Mouse (Mus musculus) CH12.LX (cell line): Measurements from ENCODE around the gene Filip1l. TPM values are rescaled to one million over a fixed set of nuclear protein-coding genes. Genes with fewer than 3 reads are reported as not detected.

Experiments used
- DNase-seq: peaks from one replicate; pipeline ENCODE4 v3.0.0-alpha.2; 2013; ENCODE audit errors: extremely low read depth
- H3K27ac ChIP-seq: 2 replicates; pipeline ENCODE4 v1.5.1; 2012; ENCODE audit warnings: low read depth, mild to moderate bottlenecking, control low read depth, moderate library complexity; ENCODE audit not compliant: insufficient read depth
- H3K27me3 ChIP-seq: replicated peaks from 2 replicates; pipeline ENCODE3; 2012; ENCODE audit warnings: inconsistent platforms
- H3K36me3 ChIP-seq, 2 experiments: replicated peaks in 1 of 2; 2 replicates each; pipeline versions ENCODE3 to v1.6.1; 2012; ENCODE audit warnings: inconsistent platforms in 1 of 2, low read length in 1 of 2, mild to moderate bottlenecking in 1 of 2, mixed read lengths in 1 of 2, moderate library complexity in 1 of 2; ENCODE audit not compliant: control insufficient read depth in 1 of 2, insufficient read depth in 1 of 2
- H3K4me1 ChIP-seq, 2 experiments: 2 replicates each; pipeline ENCODE4 v1.6.1; 2012; ENCODE audit warnings: inconsistent platforms in 1 of 2, moderate library complexity in 1 of 2; ENCODE audit not compliant: insufficient read depth in 2 of 2, control insufficient read depth in 1 of 2
- H3K4me2 ChIP-seq: 2 replicates; pipeline ENCODE4 v1.6.1; 2012; ENCODE audit warnings: low read depth, mild to moderate bottlenecking, control low read depth; ENCODE audit not compliant: poor library complexity, insufficient read depth, severe bottlenecking
- H3K4me3 ChIP-seq, 3 experiments: fragments of 150-350 bp in 1 of 3; sonication (generic) in 1 of 3; replicated peaks in 1 of 3; 2 replicates each; pipeline versions ENCODE3 to v1.5.1; 2011 to 2012; ENCODE audit warnings: low read depth in 2 of 3, low read length in 2 of 3, mild to moderate bottlenecking in 2 of 3, moderate library complexity in 2 of 3, control low read depth in 1 of 3, improper control_type of control experiment in 1 of 3, inconsistent platforms in 1 of 3, mixed read lengths in 1 of 3; ENCODE audit not compliant: poor library complexity in 1 of 3
- H3K79me2 ChIP-seq: replicated peaks from 2 replicates; pipeline ENCODE4 v1.6.1; 2012; ENCODE audit warnings: mild to moderate bottlenecking, moderate library complexity; ENCODE audit not compliant: control insufficient read depth, poor library complexity, insufficient read depth, severe bottlenecking; ENCODE audit errors: extremely low read depth
- H3K9ac ChIP-seq: 2 replicates; pipeline ENCODE4 v1.6.1; 2012; ENCODE audit warnings: low read depth, mild to moderate bottlenecking, control low read depth, moderate library complexity; ENCODE audit not compliant: insufficient read depth
- H3K9me3 ChIP-seq: replicated peaks from 2 replicates; pipeline ENCODE3; 2012; ENCODE audit warnings: low read length, inconsistent platforms, mixed read lengths
- BHLHE40 ChIP-seq: IDR thresholded peaks from 2 replicates; pipeline ENCODE4 v1.6.1; 2011; ENCODE audit warnings: mild to moderate bottlenecking, low read depth, low read length, improper control_type of control experiment
- CHD1 ChIP-seq: IDR thresholded peaks from 2 replicates; pipeline ENCODE4 v1.6.1; 2012; ENCODE audit warnings: low read depth, low read length, improper control_type of control experiment, inconsistent platforms
- CHD2 ChIP-seq: IDR thresholded peaks from 2 replicates; pipeline ENCODE4 v1.6.1; 2011; ENCODE audit warnings: low read length, improper control_type of control experiment
- CTCF ChIP-seq, 2 experiments: IDR thresholded peaks in 1 of 2; conservative IDR thresholded peaks in 1 of 2; 2 replicates each; pipeline ENCODE4 v1.5.1; 2011 to 2012; ENCODE audit warnings: low read depth in 2 of 2, low read length in 2 of 2, improper control_type of control experiment in 1 of 2, inconsistent platforms in 1 of 2, mild to moderate bottlenecking in 1 of 2, moderate library complexity in 1 of 2
- E2F4 ChIP-seq: IDR thresholded peaks from 2 replicates; pipeline ENCODE4 v1.6.1; 2011; ENCODE audit warnings: low read depth, low read length, improper control_type of control experiment; ENCODE audit not compliant: insufficient replicate concordance
- ELF1 ChIP-seq: IDR thresholded peaks from 2 replicates; pipeline ENCODE4 v1.6.1; 2014; ENCODE audit warnings: low read depth, mild to moderate bottlenecking, inconsistent platforms, low read length, improper control_type of control experiment
- EP300 ChIP-seq: IDR thresholded peaks from 2 replicates; pipeline ENCODE4 v1.6.1; 2011; ENCODE audit warnings: low read length, improper control_type of control experiment
- GABPA ChIP-seq: IDR thresholded peaks from 2 replicates; pipeline ENCODE4 v1.6.1; 2012; ENCODE audit warnings: low read depth, low read length, improper control_type of control experiment, inconsistent platforms; ENCODE audit not compliant: insufficient replicate concordance
- HCFC1 ChIP-seq: IDR thresholded peaks from 2 replicates; pipeline ENCODE4 v1.6.1; 2012; ENCODE audit warnings: low read depth, mild to moderate bottlenecking, inconsistent platforms, low read length, improper control_type of control experiment
- IRF4 ChIP-seq: IDR thresholded peaks from 2 replicates; pipeline ENCODE4 v1.6.1; 2014; ENCODE audit warnings: low read depth, mild to moderate bottlenecking, inconsistent platforms, low read length, improper control_type of control experiment
- JUN ChIP-seq: IDR thresholded peaks from 2 replicates; pipeline ENCODE4 v1.6.1; 2011; ENCODE audit warnings: low read depth, mild to moderate bottlenecking, low read length, improper control_type of control experiment, moderate library complexity; ENCODE audit not compliant: insufficient read depth
- JUND ChIP-seq: conservative IDR thresholded peaks from 2 replicates; pipeline ENCODE4 v1.6.1; 2011; ENCODE audit warnings: low read depth, low read length, improper control_type of control experiment
- KAT2A ChIP-seq: IDR thresholded peaks from 2 replicates; pipeline ENCODE4 v1.6.1; 2012; ENCODE audit warnings: low read length, improper control_type of control experiment, inconsistent platforms; ENCODE audit not compliant: insufficient replicate concordance
- MAFK ChIP-seq: IDR thresholded peaks from 2 replicates; pipeline ENCODE4 v1.6.1; 2011; ENCODE audit warnings: low read length, improper control_type of control experiment; ENCODE audit not compliant: insufficient replicate concordance
- MEF2A ChIP-seq: IDR thresholded peaks from 2 replicates; pipeline ENCODE4 v1.6.1; 2014; ENCODE audit warnings: low read depth, mild to moderate bottlenecking, inconsistent platforms, low read length, improper control_type of control experiment, borderline replicate concordance
- MXI1 ChIP-seq: IDR thresholded peaks from 2 replicates; pipeline ENCODE4 v1.6.1; 2011; ENCODE audit warnings: mild to moderate bottlenecking, low read depth, low read length, improper control_type of control experiment
- MYC ChIP-seq: IDR thresholded peaks from 2 replicates; pipeline ENCODE4 v1.6.1; 2011; ENCODE audit warnings: low read depth, mild to moderate bottlenecking, improper control_type of control experiment, low read length
- POLR2AphosphoS2 ChIP-seq: IDR thresholded peaks from 2 replicates; pipeline ENCODE4 v1.6.1; 2011; ENCODE audit warnings: low read depth, low read length, improper control_type of control experiment
- RAD21 ChIP-seq: IDR thresholded peaks from 2 replicates; pipeline ENCODE4 v1.6.1; 2011; ENCODE audit warnings: low read depth, mild to moderate bottlenecking, low read length, improper control_type of control experiment, moderate library complexity
- RCOR1 ChIP-seq: conservative IDR thresholded peaks from 2 replicates; pipeline ENCODE4 v1.6.1; 2012; ENCODE audit warnings: low read depth, mild to moderate bottlenecking, inconsistent platforms, low read length, improper control_type of control experiment
- SMC3 ChIP-seq: IDR thresholded peaks from 2 replicates; pipeline ENCODE4 v1.6.1; 2011; ENCODE audit warnings: low read depth, low read length, improper control_type of control experiment
- TBP ChIP-seq: conservative IDR thresholded peaks from 2 replicates; pipeline ENCODE4 v1.6.1; 2011; ENCODE audit warnings: low read depth, low read length, improper control_type of control experiment
- ZNF384 ChIP-seq: IDR thresholded peaks from 2 replicates; pipeline ENCODE4 v1.6.1; 2012; ENCODE audit warnings: low read depth, low read length, improper control_type of control experiment, inconsistent platforms
- dilution Hi-C: fragments of 300-500 bp; cut with MboI; formaldehyde crosslinking; loops from 2 replicates; pipeline ENCODE4 v1.14.3; 2020; ENCODE audit warnings: low sequenced_read_pairs; ENCODE audit not compliant: extremely low pct_unique_long_range_greater_than_20kb, extremely low pct_ligation_motif_present
- in situ Hi-C: fragments of 300-500 bp; cut with MboI; formaldehyde crosslinking; loops from 3 replicates; pipeline ENCODE4 v1.14.3; 2019; ENCODE audit warnings: low sequenced_read_pairs, low pct_ligation_motif_present, low pct_unique_long_range_greater_than_20kb, mixed read lengths
- polyA plus RNA-seq: library from polyadenylated mRNA; unstranded; fragments of >175 nt; gene quantifications from 2 replicates; pipeline ENCODE4 v1.2.1, GENCODE M21; 2012; ENCODE audit warnings: low read depth; ENCODE audit not compliant: insufficient read length
- total RNA-seq, 2 experiments: library from RNA; depleted of rRNA; stranded (reverse); fragments of 300-350 nt in 1 of 2; fragments of >200 nt in 1 of 2; gene quantifications; 2 replicates each; pipeline ENCODE4 v1.2.3; 2012 to 2014

Gene Filip1l
- total and polyA plus RNA-seq, 3 experiments: 2.1 to 17.6 (median 5.7) TPM

- no peak for DNase-seq
- H3K36me3 ChIP-seq: peaks cover 0 to 18% of the 10 kb centered on the region in 2 experiments
- dilution Hi-C loops: no loop called here
- H3K4me3 ChIP-seq: no peak overlapping the region
- H3K27me3 ChIP-seq: no peaks in the 10 kb centered on the region
- TF ChIP-seq BHLHE40: no peak
- TF ChIP-seq SMC3: no peak
- no peak for TF ChIP-seq GABPA
- no peak for TF ChIP-seq POLR2AphosphoS2
- no peak for TF ChIP-seq JUN
- no peak for TF ChIP-seq RCOR1
- no peak for TF ChIP-seq ZNF384
- TF ChIP-seq CHD2: no peak
- TF ChIP-seq JUND: no peak
- no peak for TF ChIP-seq MXI1
- TF ChIP-seq ELF1: no peak
- TF ChIP-seq HCFC1: no peak
- no peak for TF ChIP-seq MYC
- no peak for TF ChIP-seq IRF4
- TF ChIP-seq CHD1: no peak
- TF ChIP-seq, all 38 proteins: peak for 0
- H3K79me2 ChIP-seq: no peaks in the 10 kb centered on the region
- no peaks in the 10 kb centered on the region for H3K9me3 ChIP-seq
- no peak overlapping the region for H3K4me2 ChIP-seq
- no peak overlapping the region for H3K9ac ChIP-seq
- peaks cover 7 to 52% of the 10 kb centered on the region in 2 experiments for H3K4me1 ChIP-seq
- H3K27ac ChIP-seq: no peak overlapping the region
- in situ Hi-C loops: loop anchor here (5.0 to 25.0 kb wide), 4 partner anchors 95 to 287 kb away; partner anchors contain the start of gene Tomm70a
Observed at GRCm38 (mm10) chr16:57399566-57399965, 46.7 kb downstream of the Filip1l start.

GRCm38 (mm10) chr16:57401702-57402101, 48.8 kb downstream of the Filip1l start:
- Histone ChIP-seq H3K9ac (no peak overlapping the region), H3K79me2 (no peaks in the 10 kb centered on the region), H3K4me3 (no peak overlapping the region), H3K4me2 (no peak overlapping the region), H3K4me1 (peaks cover 7 to 36% of the 10 kb centered on the region in 2 experiments), H3K36me3 (peaks cover 0 to 8% of the 10 kb centered on the region in 2 experiments), H3K27ac (no peak overlapping the region), H3K9me3 (no peaks in the 10 kb centered on the region), H3K27me3 (no peaks in the 10 kb centered on the region)
- dilution Hi-C loops: no loop called here
- in situ Hi-C loops: no loop called here
- TF ChIP-seq ZNF384 (no peak), RCOR1 (no peak), MAFK (no peak), KAT2A (no peak), IRF4 (no peak), BHLHE40 (no peak), TBP (no peak), MYC (no peak), CHD2 (no peak), JUND (no peak), HCFC1 (no peak), RAD21 (no peak), CTCF (conservative IDR thresholded peaks at IDR 0.05 in 1 of 2, IDR thresholded peaks at IDR 0.05 in 1 of 2; ENCODE audit: low read depth in 2 of 2, low read length in 2 of 2) (no peak), E2F4 (no peak), CHD1 (no peak), MEF2A (no peak), EP300 (no peak)
- DNase-seq: no peak
